Mouse (Mus musculus): ENCODE data around the gene Gpn2. TPM values are rescaled to one million over a fixed set of nuclear protein-coding genes. Genes with fewer than 3 reads are reported as not detected.

The Gpn2 gene
- total and polyA plus RNA-seq, 3 experiments: 2.3 to 46.7 (median 10.2) TPM

DNA sequence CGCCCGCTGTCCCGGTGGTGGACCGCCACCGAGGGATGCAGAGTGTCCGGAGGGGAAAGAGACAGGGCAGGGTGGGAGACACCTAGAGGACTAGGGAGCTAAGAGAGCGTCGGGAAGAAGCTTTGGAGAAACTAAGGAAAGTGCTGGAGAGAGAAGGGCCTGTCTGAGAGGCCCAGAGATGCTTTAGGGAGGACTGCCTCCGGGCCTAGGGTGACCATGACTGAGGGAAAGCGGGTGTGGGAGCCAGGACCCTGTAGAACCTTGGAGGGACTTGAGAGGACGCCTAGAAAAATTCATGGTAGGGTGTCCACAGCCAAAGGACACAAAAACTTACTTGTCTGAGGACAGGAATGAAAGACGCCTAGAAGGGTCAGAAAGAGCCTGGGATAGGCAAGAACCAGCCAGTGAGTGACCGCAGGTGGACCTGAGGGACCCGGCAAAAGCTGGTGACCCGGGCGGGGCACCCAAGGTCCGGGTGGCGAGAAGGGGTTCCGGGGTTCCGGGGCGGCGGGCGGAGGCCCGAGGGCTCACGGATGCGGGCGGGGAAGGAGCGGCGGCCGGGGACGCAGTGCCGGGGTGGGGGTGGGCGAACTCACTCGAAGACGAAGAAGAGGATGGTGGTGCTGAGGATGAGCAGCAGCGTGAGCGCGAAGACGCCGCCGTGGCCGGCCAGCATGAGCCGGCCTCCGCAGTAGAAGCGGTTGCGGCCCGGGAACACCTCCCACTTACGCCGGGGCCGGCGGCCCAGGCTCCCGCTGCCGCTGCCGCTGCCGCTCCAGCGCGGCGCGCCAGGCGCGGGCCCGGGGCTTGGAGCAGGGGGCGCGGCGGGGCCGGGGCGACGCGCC, 48.5 kb downstream of the Gpn2 start:
- Histone ChIP-seq H3K27me3 (ENCODE audit: insufficient read depth, low read length) (peaks cover 18% of the 10 kb centered on the region), H3K4me3 (ENCODE audit: low read depth, low read length) (peak overlapping the region; percentile 74), H3K4me1 (ENCODE audit: insufficient read depth, low read depth, low read length) (peaks cover 22% of the 10 kb centered on the region), H3K36me3 (replicated peaks) (peaks cover 13% of the 10 kb centered on the region), H3K9me3 (replicated peaks) (no peaks in the 10 kb centered on the region)
- DNase-seq (ENCODE audit: low spot score): peak; percentile 44
- ATAC-seq (ENCODE audit: extremely low read depth, insufficient number of reproducible peaks, low FRiP score, poor library complexity, severe bottlenecking): no peak
- no peak for TF ChIP-seq GATA2 (IDR thresholded peaks at IDR 0.05; ENCODE audit: borderline replicate concordance, low read depth, low read length)
- no peak for TF ChIP-seq CTCF (IDR thresholded peaks at IDR 0.05; ENCODE audit: low read depth, low read length)
- no peak for TF ChIP-seq GATA1 (IDR thresholded peaks at IDR 0.05; ENCODE audit: borderline replicate concordance, low read length)
- no peak for TF ChIP-seq POLR2AphosphoS5 (IDR thresholded peaks at IDR 0.05; ENCODE audit: insufficient replicate concordance, low read depth, low read length)
- no peak for TF ChIP-seq TAL1 (conservative IDR thresholded peaks at IDR 0.05; ENCODE audit: low read depth, low read length)

DNA sequence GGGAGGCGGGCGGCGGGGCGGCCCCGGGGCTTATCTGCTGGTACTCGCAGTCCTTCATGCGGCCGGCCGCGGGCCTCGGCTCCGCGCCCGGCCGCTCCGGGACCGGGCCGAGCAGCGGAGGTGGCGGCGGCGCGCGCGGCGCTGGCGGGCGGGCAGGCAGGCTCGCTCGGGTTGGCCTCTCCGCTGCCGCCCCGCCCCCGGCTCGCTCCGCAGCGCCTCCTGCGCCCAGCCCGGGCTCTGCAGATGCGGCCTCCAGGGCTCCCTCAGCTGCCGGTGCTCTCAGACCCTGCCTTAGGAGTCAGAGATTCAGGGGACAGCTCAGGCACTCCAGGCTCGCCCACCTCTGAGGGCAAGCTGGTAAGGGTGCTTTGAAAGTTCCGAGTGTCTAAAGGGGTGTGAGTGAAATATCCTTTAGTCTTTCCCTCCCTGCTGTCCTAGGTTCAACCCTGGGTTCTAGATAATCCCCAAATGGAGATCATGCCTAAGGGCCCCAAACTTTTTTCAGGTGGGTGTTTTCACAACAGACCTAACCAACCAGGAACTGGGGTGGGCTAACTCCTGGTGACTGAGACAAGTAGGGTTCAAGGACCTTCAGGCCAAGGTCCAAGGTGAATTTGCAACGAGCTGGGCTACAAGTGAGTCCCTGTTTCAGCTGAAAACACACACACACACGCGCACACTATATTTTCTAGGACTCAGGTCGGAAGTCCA, 49.3 kb downstream of the Gpn2 start:
- Histone ChIP-seq H3K9me3 (replicated peaks) (no peaks in the 10 kb centered on the region), H3K4me1 (ENCODE audit: insufficient read depth, low read depth, low read length) (peaks cover 22% of the 10 kb centered on the region), H3K4me3 (ENCODE audit: low read depth, low read length) (peak overlapping the region; percentile 74), H3K27me3 (ENCODE audit: insufficient read depth, low read length) (peaks cover 18% of the 10 kb centered on the region), H3K36me3 (replicated peaks) (peaks cover 13% of the 10 kb centered on the region)
- ATAC-seq (ENCODE audit: extremely low read depth, insufficient number of reproducible peaks, low FRiP score, poor library complexity, severe bottlenecking) (no peak), DNase-seq (ENCODE audit: low spot score) (peak; percentile 88)
- no peak for TF ChIP-seq POLR2AphosphoS5 (IDR thresholded peaks at IDR 0.05; ENCODE audit: insufficient replicate concordance, low read depth, low read length)
- peak; percentile 55; the same call in 1 of the 2 replicates for TF ChIP-seq CTCF (IDR thresholded peaks at IDR 0.05; ENCODE audit: low read depth, low read length)
- TF ChIP-seq TAL1 (conservative IDR thresholded peaks at IDR 0.05; ENCODE audit: low read depth, low read length): no peak
- no peak for TF ChIP-seq GATA2 (IDR thresholded peaks at IDR 0.05; ENCODE audit: borderline replicate concordance, low read depth, low read length)

DNA sequence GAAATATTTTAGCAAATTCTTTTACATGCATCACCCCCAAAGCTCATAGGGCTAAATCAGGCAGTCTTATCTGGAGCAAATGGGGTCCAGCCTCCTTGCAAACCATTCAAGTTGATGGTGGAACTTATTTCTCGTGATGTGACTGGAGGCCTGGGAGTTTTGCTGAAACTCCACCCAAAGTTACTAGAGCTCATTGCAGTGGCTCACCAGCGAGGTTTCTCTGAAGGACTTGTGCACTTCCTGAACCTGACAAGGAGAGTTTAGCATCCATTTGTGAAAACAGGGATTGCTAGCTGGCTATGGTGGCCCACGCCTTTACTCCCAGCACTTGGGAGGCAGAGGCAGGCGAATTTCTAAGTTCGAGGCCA, 49.9 kb downstream of the Gpn2 start:
- no peak for ATAC-seq (ENCODE audit: extremely low read depth, insufficient number of reproducible peaks, low FRiP score, poor library complexity, severe bottlenecking)
- TF ChIP-seq GATA2 (IDR thresholded peaks at IDR 0.05; ENCODE audit: borderline replicate concordance, low read depth, low read length) (no peak), GATA1 (IDR thresholded peaks at IDR 0.05; ENCODE audit: borderline replicate concordance, low read length) (no peak), CTCF (IDR thresholded peaks at IDR 0.05; ENCODE audit: low read depth, low read length) (no peak)
- Histone ChIP-seq H3K4me1 (ENCODE audit: insufficient read depth, low read depth, low read length) (peaks cover 22% of the 10 kb centered on the region), H3K36me3 (replicated peaks) (peaks cover 13% of the 10 kb centered on the region), H3K9me3 (replicated peaks) (no peaks in the 10 kb centered on the region), H3K4me3 (ENCODE audit: low read depth, low read length) (no peak overlapping the region), H3K27me3 (ENCODE audit: insufficient read depth, low read length) (peaks cover 18% of the 10 kb centered on the region)
- DNase-seq (ENCODE audit: low spot score): no peak

Other genes starting within 250 kb of the Gpn2 start
- 24.5 and 32.3 TPM in 2 replicates for gene Wdtc1, start 230.9 kb upstream of the Gpn2 start, total RNA-seq (2014; fragmentation: Nextera tagmentation)
- 6.9 and 7.1 TPM in 2 replicates for gene Wdtc1, start 230.9 kb upstream of the Gpn2 start, total RNA-seq (2017)
- gene Wdtc1, start 230.9 kb upstream of the Gpn2 start, polyA plus RNA-seq (2012): 53.4 and 61.4 TPM in 2 replicates
- 27.3 and 30.2 TPM in 2 replicates for gene Slc9a1, start 214.7 kb upstream of the Gpn2 start, total RNA-seq (2014; fragmentation: Nextera tagmentation)
- gene Slc9a1, start 214.7 kb upstream of the Gpn2 start, total RNA-seq (2017): 5.3 and 7.3 TPM in 2 replicates
- 37.0 and 44.6 TPM in 2 replicates for gene Slc9a1, start 214.7 kb upstream of the Gpn2 start, polyA plus RNA-seq (2012)
- gene Tent5b, start 104.2 kb upstream of the Gpn2 start, total RNA-seq (2014; fragmentation: Nextera tagmentation): not detected in 2 replicates
- not detected in 2 replicates for gene Tent5b, start 104.2 kb upstream of the Gpn2 start, total RNA-seq (2017)
- gene Tent5b, start 104.2 kb upstream of the Gpn2 start, polyA plus RNA-seq (2012): not detected in 2 replicates
- not detected in 2 replicates for gene Trnp1, start 85.8 kb upstream of the Gpn2 start, total RNA-seq (2014; fragmentation: Nextera tagmentation)
- gene Trnp1, start 85.8 kb upstream of the Gpn2 start, total RNA-seq (2017): 0.16 TPM in 1 of 2 replicates, not detected in the other
- gene Trnp1, start 85.8 kb upstream of the Gpn2 start, polyA plus RNA-seq (2012): not detected in 2 replicates
- not detected in 2 replicates for gene Kdf1, start 65.4 kb upstream of the Gpn2 start, total RNA-seq (2014; fragmentation: Nextera tagmentation)
- gene Kdf1, start 65.4 kb upstream of the Gpn2 start, total RNA-seq (2017): 0.06 TPM in 1 of 2 replicates, not detected in the other
- gene Kdf1, start 65.4 kb upstream of the Gpn2 start, polyA plus RNA-seq (2012): not detected in 2 replicates
- 150 and 160 TPM in 2 replicates for gene Nudc, start 38.4 kb upstream of the Gpn2 start, total RNA-seq (2014; fragmentation: Nextera tagmentation)
- 181 and 220 TPM in 2 replicates for gene Nudc, start 38.4 kb upstream of the Gpn2 start, total RNA-seq (2017)
- 629 and 697 TPM in 2 replicates for gene Nudc, start 38.4 kb upstream of the Gpn2 start, polyA plus RNA-seq (2012)
- gene Nr0b2, start 31.0 kb upstream of the Gpn2 start, total RNA-seq (2014; fragmentation: Nextera tagmentation): not detected in 2 replicates
- not detected in 2 replicates for gene Nr0b2, start 31.0 kb upstream of the Gpn2 start, total RNA-seq (2017)
- 0.04 TPM in 1 of 2 replicates, not detected in the other for gene Nr0b2, start 31.0 kb upstream of the Gpn2 start, polyA plus RNA-seq (2012)
- gene Gpatch3, start 9.6 kb upstream of the Gpn2 start, total RNA-seq (2014; fragmentation: Nextera tagmentation): 1.9 and 3.8 TPM in 2 replicates
- gene Gpatch3, start 9.6 kb upstream of the Gpn2 start, total RNA-seq (2017): 13.6 and 18.7 TPM in 2 replicates
- gene Gpatch3, start 9.6 kb upstream of the Gpn2 start, polyA plus RNA-seq (2012): 9.9 and 11.2 TPM in 2 replicates
- 1.4 and 3.4 TPM in 2 replicates for gene Sfn, start 17.8 kb downstream of the Gpn2 start, total RNA-seq (2014; fragmentation: Nextera tagmentation)
- 0.41 and 0.66 TPM in 2 replicates for gene Sfn, start 17.8 kb downstream of the Gpn2 start, total RNA-seq (2017)
- gene Sfn, start 17.8 kb downstream of the Gpn2 start, polyA plus RNA-seq (2012): 1.3 and 2.4 TPM in 2 replicates
- gene Zdhhc18, start 65.8 kb downstream of the Gpn2 start, total RNA-seq (2014; fragmentation: Nextera tagmentation): 9.6 and 11.7 TPM in 2 replicates
- gene Zdhhc18, start 65.8 kb downstream of the Gpn2 start, total RNA-seq (2017): 4.4 and 5.3 TPM in 2 replicates
- gene Zdhhc18, start 65.8 kb downstream of the Gpn2 start, polyA plus RNA-seq (2012): 11.1 and 11.6 TPM in 2 replicates
- 13.2 and 15.4 TPM in 2 replicates for gene Pigv, start 88.3 kb downstream of the Gpn2 start, total RNA-seq (2014; fragmentation: Nextera tagmentation)
- 5.6 and 5.7 TPM in 2 replicates for gene Pigv, start 88.3 kb downstream of the Gpn2 start, total RNA-seq (2017)
- 11.4 and 12.7 TPM in 2 replicates for gene Pigv, start 88.3 kb downstream of the Gpn2 start, polyA plus RNA-seq (2012)
- gene Arid1a, start 172.4 kb downstream of the Gpn2 start, total RNA-seq (2014; fragmentation: Nextera tagmentation): 224 and 240 TPM in 2 replicates
- gene Arid1a, start 172.4 kb downstream of the Gpn2 start, total RNA-seq (2017): 21.4 and 22.2 TPM in 2 replicates
- gene Arid1a, start 172.4 kb downstream of the Gpn2 start, polyA plus RNA-seq (2012): 124 and 205 TPM in 2 replicates

All from G1E (cell line).